Mouse (Mus musculus) brain, adult 2 months (tissue): ENCODE results near the gene Tmem108.
A peak's percentile ranks its signal among the peaks of the same experiment; 100 is the strongest.

Source experiments
- DNase-seq: peaks from one replicate; pipeline ENCODE4 v3.0.0; 2011; ENCODE audit warnings: low read depth, low spot score

Tmem108 gene

DNA sequence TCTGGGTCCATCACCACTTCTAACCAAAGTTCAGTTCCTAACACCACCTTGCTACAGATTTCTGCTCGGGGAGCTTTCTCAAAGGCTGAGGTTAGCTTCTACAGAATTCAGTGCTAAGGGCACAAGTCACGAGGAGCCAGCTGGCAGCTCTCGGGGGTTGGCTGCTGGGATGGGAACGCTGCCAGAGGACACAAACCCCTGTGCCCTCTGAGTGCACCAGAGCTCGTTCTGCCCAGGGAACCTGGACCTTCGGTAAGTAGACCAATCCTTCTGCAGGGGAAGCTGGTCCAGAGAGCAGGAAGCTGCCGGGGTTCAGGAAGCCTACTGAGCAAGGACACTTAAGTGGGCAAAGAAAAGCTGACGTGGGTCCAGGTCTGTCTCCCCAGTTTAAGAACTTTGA lies 40.6 kb downstream of the Tmem108 start:
- peak; percentile 58 for DNase-seq

DNA sequence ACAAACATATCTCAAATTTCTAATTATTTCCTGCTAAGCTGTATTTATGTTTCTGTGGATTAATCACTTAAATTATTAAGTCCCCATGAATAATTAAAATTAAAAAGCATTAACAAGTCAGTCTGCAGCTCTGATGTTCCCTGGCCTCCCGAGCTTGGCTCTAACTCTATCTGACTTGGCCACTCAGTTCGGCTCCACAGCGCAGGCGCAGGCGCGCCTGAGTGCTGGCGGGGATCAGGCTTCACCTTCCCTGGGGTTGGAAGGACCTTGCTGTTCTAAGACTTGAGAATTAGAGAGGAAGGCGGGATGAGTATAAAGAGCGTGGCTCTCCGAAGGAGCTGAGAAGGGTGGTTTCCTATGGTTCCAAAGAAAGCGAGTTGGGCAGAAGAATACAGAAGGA lies 41.6 kb downstream of the Tmem108 start:
- DNase-seq = no peak

DNA sequence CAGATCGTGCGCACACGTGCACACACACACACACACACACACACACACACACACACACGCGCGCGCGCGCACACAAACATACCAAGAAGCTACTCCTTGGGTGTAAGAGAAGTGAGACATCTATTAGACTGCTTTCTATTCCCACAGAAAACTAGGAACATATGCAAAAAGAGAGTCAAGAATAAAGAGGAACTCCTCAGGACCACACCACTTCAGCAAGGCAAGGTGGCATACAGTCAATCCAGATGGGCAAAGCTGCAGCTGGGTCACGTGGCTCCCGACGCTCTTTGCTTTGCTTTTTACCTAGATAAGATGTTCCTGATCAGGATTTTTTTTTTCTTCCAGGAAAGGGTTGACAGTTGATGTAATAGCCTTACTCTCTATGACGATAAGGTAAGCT lies 45.6 kb downstream of the Tmem108 start:
- no peak for DNase-seq

DNA sequence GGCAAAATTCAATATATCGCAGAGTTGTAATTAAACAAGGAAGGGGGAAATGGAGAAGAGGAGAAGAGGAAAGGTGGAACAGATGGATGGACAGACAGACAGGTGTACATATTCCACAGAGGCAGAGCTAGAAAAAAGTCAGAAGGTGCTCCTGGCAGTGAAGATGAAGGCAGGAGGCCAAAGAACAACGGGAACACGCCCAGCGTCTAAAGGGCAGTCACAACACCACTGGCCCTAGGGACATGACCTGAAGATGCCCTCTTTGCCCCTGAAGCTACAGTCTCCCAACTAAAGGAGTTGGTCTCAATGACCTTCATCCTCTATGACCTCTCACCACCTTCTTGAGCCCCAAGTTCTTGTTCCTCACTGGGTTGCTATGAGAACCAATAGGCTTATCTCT lies 46.3 kb downstream of the Tmem108 start:
- no peak for DNase-seq

DNA sequence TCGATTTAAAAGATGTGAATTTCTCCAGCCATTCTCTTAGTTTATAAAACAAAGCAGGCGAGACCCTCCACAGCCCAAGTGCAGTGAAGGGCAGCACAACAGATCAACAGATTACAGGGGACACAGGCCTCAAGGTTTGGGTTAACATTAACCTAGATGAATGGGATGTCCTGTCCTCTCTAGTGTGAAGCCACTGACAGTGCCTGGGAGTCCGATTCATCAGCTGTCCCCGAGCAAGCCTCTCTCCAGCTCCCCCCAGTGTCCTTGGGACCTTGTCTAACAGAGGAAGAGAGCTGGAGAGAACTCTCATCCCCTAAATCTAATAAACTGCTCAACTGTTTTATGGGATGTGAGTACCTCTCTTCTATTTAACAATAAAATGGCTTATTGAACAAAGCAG lies 48.4 kb downstream of the Tmem108 start:
- DNase-seq = no peak

DNA sequence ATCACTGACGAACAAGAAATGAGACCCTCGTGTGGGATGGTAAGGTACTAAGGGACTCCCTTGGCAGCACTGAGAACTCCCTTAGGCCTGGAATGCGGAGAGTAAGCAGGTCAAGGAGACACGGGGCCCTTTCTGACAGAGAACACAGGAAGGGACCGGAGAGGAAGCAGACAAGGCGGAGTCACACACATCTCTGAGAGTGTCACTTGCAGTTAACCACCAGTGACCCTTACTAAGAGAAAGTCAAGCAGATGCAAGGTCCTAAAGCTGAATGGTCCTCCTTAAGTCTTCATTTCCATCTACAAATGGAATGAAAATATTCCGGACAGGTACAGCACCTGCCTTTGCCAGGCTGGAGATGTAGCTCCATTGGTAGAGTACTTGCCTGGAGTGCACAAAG lies 48.9 kb downstream of the Tmem108 start:
- DNase-seq = no peak

DNA sequence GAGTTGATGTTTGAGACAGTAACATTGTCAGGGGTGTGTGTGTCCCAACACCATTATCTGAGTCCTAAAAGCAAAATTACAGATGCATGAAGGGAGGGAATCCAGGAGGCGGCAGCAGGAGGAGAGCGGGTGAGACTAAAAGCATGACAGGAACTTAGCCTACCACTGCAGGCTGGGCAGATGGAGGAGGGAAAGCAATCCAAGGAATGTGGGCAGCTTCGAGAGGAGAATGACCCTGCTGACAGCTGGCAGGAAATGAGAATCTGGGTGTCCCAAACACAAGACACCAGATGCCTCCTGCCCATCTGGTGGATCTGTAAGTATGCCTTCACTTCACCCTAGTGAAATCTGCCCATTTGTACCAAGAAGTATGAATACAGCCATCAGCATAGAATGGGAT lies 51.9 kb downstream of the Tmem108 start:
- DNase-seq = peak; percentile 78

DNA sequence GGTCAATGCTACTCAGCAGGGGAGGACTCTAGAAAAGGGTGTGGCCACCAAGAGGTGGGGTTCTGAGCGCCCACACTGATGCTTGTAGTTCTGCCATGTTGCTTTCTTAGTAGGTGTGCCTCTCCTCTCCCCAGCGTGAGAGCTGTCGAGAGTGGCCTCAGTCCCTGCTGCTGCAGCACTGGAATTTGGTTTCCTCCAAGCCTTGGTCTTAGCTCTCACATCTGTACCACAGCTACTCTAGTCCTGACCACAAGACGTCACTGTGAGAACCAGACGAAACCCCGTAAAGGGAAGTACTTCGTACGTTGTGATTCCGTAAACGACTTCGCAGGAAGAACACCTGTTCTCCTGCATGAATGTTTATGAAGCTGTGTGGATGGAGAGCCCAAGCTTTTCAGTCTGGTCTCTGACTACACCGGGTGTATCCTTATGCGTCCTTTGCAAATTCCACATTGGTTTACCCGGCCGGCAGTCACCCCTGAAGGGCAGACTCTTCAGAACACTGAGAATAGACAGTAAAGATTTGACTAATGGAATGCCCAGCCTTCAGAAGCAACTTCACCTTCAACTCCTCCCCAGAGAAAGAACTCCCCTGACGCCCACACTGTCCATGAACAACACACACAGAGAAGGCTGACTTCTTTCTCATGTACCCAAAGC lies 53.0 kb downstream of the Tmem108 start:
- DNase-seq = no peak

DNA sequence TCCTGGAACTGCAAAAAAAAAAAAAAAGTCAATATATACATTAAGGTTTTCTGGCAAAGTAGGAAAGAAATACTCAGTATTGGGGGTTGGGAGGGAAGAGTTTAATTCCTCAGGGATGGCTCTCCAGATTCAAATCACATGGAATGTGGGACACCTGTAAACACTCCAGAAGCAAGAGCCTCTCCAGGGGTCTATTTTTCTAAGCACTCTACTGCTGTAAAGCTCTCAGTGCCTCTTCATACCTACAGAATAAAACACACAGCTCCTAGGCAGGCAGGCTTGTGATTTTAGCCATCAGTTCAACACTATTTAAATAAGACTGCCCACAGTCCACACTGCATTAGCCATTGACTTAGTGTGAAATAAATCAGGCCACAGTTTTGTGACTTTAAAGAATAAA lies 53.8 kb downstream of the Tmem108 start:
- no peak for DNase-seq

DNA sequence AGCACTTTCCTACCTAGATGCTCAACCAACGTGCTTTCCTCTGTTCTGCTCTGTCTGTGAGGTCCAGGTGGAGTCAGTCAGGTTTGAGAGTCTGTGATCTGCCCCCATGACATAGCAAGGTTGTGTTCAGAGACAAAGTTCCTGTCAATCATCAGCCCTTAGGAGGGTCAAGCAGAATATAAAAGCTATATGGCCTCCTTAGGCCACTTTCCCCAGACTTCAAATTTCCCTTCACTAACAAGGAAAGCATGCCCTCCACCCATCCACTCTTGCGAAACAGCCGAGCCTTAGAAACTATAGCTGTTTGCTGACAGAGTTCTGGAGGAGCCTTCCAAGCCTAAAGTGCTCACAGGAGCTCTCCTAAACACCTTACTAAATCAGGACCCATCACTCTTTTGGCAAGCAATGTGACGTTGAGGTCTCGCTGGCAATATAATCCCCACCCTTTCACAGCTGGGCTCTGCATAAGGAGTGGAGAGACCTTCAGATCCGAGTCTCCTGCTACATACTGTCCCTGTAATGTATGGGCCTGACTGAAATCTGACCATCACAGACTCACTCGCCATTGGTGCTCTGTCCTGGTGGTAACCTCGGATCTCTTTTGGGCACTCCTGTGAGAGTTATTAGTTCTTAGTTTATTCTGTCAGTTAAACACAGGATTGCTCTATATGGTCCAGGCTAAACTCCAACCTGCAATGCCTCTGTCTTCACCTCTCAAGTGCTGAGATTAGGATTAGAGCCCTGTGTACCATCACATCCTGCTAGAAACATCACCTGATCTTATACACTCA lies 54.4 kb downstream of the Tmem108 start:
- DNase-seq = no peak

DNA sequence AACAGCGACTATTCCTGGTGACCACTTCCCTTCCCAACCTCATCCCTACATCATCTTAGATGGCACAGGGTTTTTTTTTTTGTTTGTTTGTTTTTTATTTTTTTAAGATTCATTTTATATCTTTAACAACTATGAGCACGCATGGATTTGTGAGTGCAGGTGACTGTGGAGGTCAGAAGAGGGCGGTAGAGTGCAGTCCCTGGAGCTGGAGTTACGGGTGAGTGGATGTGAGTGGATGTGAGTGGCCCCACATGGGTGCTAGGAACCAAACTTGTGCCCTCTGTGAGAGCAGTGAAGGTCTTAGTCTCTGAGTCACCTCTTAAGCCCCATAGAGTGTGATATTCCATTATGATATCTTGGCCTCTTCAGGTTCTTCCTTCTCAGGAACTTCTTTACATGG lies 55.9 kb downstream of the Tmem108 start:
- DNase-seq = no peak

DNA sequence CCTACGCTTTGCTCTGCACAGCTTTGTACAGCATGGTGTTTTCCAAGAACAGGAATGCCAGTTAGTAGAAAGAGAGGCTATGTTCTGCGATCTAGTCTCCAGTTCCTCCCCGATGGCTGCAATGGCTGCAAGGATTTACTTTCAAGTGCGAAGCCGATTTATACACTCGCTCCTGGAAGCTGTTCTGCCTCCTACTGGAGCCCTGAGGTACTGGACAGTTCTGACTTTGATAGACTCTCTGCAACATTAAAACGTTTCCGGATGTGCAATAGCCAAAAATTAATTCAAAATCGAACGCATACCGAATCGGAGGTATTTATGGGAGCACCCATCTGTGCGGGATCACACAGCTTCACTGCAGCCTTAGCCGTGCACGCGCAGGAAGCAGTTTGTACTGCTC lies 58.6 kb downstream of the Tmem108 start:
- DNase-seq = no peak

DNA sequence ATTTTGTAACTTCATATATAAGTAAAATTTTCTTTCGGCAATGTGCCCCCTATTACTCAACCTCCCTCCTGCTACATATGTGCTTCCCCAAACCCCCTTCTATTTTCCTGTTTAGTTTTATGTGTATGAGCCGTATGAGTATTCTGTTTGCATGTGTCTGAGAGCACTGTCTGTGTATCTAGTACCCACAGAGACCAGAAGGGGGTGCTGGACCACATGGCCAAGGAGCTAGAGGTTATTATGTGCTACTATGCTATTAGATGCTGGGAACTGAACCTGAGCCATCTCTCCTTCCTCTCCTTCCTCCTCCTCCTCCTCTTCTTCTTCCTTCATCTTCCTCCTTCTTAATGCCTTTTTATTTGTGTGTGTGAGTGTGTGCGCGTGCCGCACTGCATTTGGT lies 59.2 kb downstream of the Tmem108 start:
- DNase-seq = no peak

DNA sequence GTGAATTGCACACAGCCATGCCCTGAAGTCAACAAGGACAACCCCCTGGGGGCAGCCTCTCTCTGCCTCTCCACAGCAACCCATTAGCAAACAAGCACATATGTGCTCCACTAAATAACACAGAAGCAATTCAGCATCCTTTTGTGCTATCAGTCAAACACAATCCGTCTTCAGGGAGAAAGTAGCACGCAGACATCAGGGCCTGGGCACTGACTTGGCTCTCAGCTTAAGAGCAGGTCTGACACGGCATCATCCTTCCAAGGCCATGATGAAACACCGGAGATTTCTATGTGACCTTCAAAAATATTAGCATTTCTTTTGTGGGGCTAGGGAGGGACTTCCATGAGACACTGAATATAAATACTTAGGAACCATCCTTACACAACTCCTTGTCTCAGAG lies 60.2 kb downstream of the Tmem108 start:
- no peak for DNase-seq

DNA sequence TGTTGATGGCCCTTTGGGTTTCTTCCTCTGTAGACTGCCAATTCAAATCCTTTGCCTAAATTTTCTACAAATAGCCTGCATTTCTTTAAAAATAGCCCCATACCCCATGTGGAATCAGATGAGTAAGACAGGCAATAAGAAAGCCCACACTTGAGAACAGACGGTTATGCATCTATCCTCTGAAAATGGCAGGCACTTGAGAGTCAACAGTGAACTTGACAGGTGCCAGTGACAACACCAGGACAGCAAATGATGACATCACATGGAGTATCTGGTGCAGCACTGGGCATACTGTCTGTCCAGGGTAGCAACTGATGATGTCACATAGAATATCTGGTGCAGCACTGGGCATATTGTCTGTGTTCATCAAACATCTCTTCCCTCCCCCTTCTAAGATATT lies 61.4 kb downstream of the Tmem108 start:
- DNase-seq = peak; percentile 60

DNA sequence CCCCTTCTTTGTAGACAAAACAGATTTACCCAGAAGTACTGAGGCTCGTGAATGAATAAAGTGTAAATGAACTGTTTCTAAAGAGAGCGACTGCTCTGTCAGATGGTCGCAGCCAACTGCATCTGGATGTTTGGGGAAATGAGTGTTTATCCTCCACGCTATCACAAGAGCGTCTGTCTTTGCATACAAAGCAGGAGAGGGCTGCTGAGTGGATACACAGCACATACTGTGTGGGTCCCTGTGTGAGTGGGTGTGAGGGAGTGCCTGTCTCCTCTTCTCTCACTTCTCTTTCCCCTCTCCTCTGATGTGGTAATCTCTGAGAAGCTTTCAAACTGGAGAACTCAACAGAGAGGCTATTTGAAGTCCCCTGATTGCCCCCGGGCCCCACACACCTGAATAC lies 64.7 kb downstream of the Tmem108 start:
- peak; percentile 66 for DNase-seq

DNA sequence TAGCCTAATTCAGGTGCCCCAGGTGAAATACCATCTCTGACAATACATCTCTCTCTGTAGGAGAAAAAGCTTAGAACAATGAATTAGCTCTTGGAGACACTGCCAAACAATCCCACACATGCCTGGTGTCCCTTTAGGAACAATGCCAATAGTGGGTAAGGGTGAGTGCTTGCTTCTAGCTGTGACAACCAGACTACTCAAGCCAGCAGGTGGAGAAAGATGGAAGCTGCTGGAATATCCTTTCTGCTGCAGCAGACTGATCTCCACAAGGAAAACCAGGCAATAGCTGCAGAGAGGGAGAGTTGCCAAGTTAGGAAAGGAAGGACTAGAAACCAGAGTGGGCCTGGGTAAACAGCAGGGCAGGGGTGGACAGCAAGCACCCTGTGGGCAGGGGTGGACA lies 67.8 kb downstream of the Tmem108 start:
- peak; percentile 89 for DNase-seq

DNA sequence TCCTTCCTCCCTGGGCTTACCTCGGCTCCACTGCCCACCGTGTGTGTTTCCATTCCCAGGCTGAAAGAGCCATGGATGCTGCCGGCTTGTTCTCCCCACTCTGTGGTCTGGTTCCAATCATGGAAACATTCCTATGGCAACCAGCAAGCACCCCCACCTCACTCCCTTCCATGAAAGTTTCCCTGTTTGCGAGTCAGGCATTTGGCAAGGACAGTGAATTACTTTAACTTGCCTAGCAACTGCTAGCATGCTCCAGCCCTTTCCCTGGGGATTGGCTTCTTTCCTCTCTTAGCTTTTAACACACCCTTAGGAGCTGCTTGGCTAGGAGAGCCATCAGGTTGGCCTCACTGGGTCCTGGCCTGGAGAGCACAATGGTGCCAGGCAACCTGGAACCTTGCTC lies 68.9 kb downstream of the Tmem108 start:
- DNase-seq = peak; percentile 63

DNA sequence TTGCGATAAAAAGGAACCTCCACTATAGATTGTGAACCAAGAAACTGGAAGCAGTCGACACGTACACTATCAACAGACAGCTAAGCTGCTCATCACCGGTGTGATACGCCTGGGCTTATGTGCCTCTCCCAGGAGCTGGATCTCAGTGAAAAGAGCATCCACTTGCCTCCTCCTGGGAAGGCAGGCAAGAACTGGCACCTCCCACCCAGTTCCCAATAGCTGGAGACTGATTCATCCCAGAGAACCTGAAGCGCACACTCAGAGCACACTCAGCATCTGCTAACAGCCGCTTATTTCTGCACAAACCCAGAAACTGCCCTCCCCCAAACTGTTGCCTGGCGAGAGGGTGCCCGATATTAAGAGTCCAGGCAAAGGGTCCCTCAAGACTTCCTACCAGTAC lies 69.8 kb downstream of the Tmem108 start:
- DNase-seq = peak; percentile 90

DNA sequence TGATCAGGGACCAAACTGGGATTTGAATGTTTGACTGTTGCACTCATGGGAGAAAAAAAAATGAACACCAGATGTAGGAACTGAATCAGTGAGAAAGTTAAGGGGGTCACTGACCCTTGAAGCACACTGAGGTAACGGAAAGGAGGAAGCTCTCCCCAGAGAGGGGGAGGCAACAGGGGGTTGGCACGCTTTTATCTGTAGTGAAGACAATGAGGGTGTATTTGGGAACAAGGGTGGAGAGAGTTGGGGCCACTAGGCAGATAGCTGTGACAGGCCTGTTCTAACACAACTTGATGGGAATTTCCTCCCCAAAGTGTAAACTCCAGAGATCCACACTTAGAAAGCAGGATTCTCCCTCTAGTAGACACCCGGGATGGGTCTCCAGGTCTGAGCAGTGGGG lies 71.2 kb downstream of the Tmem108 start:
- DNase-seq = no peak

DNA sequence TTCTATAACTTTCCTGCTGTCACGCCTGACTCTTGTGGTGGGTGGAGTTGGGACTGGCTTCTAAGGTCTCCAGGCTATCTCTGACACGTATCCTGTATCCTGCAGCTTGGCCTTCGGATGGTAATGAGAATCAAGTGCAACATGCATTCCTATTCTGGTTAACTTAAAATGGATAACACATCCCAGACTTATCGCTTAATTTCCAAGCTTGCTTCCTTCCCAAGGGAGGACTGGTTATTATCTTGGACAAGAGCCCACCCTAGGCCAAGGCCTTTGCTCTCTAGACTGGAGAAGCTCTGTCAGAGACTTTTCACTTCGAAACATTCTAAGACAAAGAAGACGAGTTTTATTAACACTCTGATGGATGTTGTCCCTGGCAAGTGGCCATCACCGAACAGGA lies 71.9 kb downstream of the Tmem108 start:
- no peak for DNase-seq

DNA sequence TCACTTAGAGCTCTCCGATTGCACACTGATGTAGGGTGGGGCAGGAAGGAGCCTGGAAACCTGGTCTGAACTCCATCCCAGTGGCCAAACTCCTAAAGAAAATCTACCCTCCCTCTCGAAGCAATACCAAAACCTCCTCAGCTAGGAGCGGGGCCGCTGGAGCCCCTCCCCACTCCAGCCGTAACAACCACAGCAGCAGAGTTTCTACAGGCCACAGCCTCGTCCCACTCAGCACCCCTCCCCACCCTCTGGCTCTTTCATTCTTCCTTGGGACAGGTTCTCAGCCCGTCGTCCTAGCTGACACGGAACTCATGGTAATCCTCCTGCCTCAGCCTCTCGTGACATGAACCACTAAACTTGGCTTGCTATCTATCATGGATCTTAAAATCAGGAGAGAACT lies 72.6 kb downstream of the Tmem108 start:
- no peak for DNase-seq

DNA sequence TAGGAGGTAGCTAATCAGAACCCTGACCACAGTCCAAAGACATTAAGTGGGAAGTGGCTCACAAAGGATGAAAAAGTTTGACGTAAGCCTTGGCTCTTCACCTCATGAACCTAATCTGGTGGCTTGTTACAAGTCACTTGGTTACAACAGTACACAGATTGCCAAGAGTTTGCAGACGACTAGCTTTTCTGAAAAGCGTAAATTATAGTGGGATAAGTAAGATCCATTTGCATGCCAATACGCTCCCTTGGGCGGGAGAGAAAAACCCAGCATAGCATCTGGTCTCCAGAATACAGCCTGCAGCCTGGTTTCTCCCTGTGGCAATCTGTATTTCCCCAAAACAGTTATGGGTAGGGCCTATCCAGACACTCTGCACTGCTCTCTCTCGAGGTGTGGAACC lies 74.5 kb downstream of the Tmem108 start:
- peak; percentile 28 for DNase-seq
